Mouse (Mus musculus) urinary bladder, postnatal 4 days (tissue): ENCODE measurements around the gene Amy2a1.
"Not testable (repeated sequence)": the region's sequence is repeated elsewhere in the genome, so short reads cannot be mapped to it uniquely, and the experiment has no call there.

Source experiments
- DNase-seq, 2 experiments: peaks; one replicate each; pipeline ENCODE4 v3.0.0; 2021 to 2022; ENCODE audit warnings: low spot score in 2 of 2

Gene Amy2a1

GRCm38 (mm10) chr3:113532328-113532727, at the start of gene Amy2a1:
Amy2a1 (minus strand) TSS chr3:113532428.
- not testable (repeated sequence) for DNase-seq

GRCm38 (mm10) chr3:113574578-113574977, 42.4 kb upstream of the Amy2a1 start:
- no peak for DNase-seq

DNA sequence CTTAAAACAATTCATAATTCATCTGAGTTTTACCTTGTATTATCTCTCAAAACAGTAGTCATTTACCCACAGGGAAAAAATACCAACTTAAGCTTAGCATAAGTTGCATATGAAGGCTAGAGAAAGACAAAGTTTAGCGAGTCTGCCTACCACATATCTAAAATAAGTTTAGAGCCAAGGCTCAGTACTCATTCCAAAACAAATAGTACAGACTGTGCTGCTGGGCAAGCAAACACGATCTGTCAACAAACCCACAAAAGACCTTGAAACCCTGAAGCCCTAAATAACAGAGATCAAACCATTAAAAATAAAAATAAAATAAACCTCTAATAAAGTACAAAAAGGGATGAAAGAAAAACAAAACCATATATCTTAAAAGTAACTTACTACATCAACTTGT, 41.9 kb upstream of the Amy2a1 start:
- DNase-seq, result no peak

- DNase-seq, result no peak
Measured at GRCm38 (mm10) chr3:113572158-113572557, 39.9 kb upstream of the Amy2a1 start.

GRCm38 (mm10) chr3:113539692-113540091, 7.5 kb upstream of the Amy2a1 start:
- no peak for DNase-seq
